Mouse (Mus musculus): Measurements from ENCODE around the gene Otof. TPM values are rescaled to one million over a fixed set of nuclear protein-coding genes. Genes with fewer than 3 reads are reported as not detected.

The Otof gene
- polyA plus RNA-seq, 1 experiment from 2014 or later, result 0.17 TPM

Other genes with a start within 250 kb of the Otof start
- 14.0 and 14.3 TPM in 2 replicates for gene Selenoi, start 229.4 kb downstream of the Otof start, polyA plus RNA-seq (2015; fragmentation: Nextera tagmentation; extraction: Ambion mirVana)
- 0.30 and 0.84 TPM in 2 replicates for gene Drc1, start 180.5 kb downstream of the Otof start, polyA plus RNA-seq (2015; fragmentation: Nextera tagmentation; extraction: Ambion mirVana)
- not detected in 2 replicates for gene 1700001C02Rik, start 4.1 kb upstream of the Otof start, polyA plus RNA-seq (2015; fragmentation: Nextera tagmentation; extraction: Ambion mirVana)
- gene Cib4, start 83.9 kb upstream of the Otof start, polyA plus RNA-seq (2015; fragmentation: Nextera tagmentation; extraction: Ambion mirVana), result not detected in 2 replicates
- gene Kcnk3, start 126.2 kb upstream of the Otof start, polyA plus RNA-seq (2015; fragmentation: Nextera tagmentation; extraction: Ambion mirVana), result 2.7 and 8.0 TPM in 2 replicates
- gene Slc35f6, start 186.0 kb upstream of the Otof start, polyA plus RNA-seq (2015; fragmentation: Nextera tagmentation; extraction: Ambion mirVana), result 25.7 and 27.1 TPM in 2 replicates
- gene Cenpa, start 204.8 kb upstream of the Otof start, polyA plus RNA-seq (2015; fragmentation: Nextera tagmentation; extraction: Ambion mirVana), result 298 and 308 TPM in 2 replicates
- gene Dpysl5, start 249.6 kb upstream of the Otof start, polyA plus RNA-seq (2015; fragmentation: Nextera tagmentation; extraction: Ambion mirVana), result 6.8 and 7.7 TPM in 2 replicates

All from kidney, embryonic 15.5 days (tissue).